Mouse (Mus musculus) heart, embryonic 14.5 days (tissue): ENCODE results near the gene Mpo. TPM values are rescaled to one million over a fixed set of nuclear protein-coding genes. Genes with fewer than 3 reads are reported as not detected.

ENCODE experiments used
- ATAC-seq: fragments of 200-750 bp; cut with Nextera tagmentation; 2 replicates; pipeline ENCODE4 v1.8.0; 2017; ENCODE audit warnings: low read depth, moderate TSS enrichment; ENCODE audit not compliant: insufficient number of reproducible peaks, insufficient read depth, low FRiP score
- H3K27ac ChIP-seq, 2 experiments: fragments of 200-500 bp in 1 of 2; fragments of 300-500 bp in 1 of 2; sonication (generic) in 1 of 2; replicated peaks in 1 of 2; 2 replicates each; pipeline ENCODE4 v1.5.1; 2012 to 2014; ENCODE audit warnings: low read depth in 2 of 2, low read length in 2 of 2, control low read depth in 1 of 2, mild to moderate bottlenecking in 1 of 2, mixed read lengths in 1 of 2; ENCODE audit not compliant: control insufficient read depth in 1 of 2, insufficient read depth in 1 of 2
- H3K27me3 ChIP-seq: fragments of 300-500 bp; sonication (generic); 2 replicates; pipeline ENCODE4 v1.6.1; 2014; ENCODE audit warnings: mild to moderate bottlenecking, low read length, control low read depth; ENCODE audit not compliant: control insufficient read depth, insufficient read depth
- H3K36me3 ChIP-seq: fragments of 300-500 bp; sonication (generic); 2 replicates; pipeline ENCODE4 v1.6.1; 2014; ENCODE audit warnings: mild to moderate bottlenecking, control low read depth, low read length, mixed read lengths; ENCODE audit not compliant: control insufficient read depth, insufficient read depth
- H3K4me1 ChIP-seq, 2 experiments: fragments of 200-500 bp in 1 of 2; fragments of 300-500 bp in 1 of 2; sonication (generic) in 1 of 2; 2 replicates each; pipeline ENCODE4 v1.6.1; 2012 to 2014; ENCODE audit warnings: low read length in 2 of 2, control low read depth in 1 of 2, mixed read lengths in 1 of 2; ENCODE audit not compliant: control insufficient read depth in 2 of 2, insufficient read depth in 2 of 2
- H3K4me2 ChIP-seq: fragments of 300-500 bp; sonication (generic); 2 replicates; pipeline ENCODE4 v1.6.1; 2014; ENCODE audit warnings: mild to moderate bottlenecking, low read length
- H3K4me3 ChIP-seq, 2 experiments: fragments of 200-500 bp in 1 of 2; fragments of 300-500 bp in 1 of 2; sonication (generic) in 1 of 2; 2 replicates each; pipeline ENCODE4 v1.5.1; 2012 to 2014; ENCODE audit warnings: low read length in 2 of 2, mild to moderate bottlenecking in 2 of 2, control low read depth in 1 of 2, low read depth in 1 of 2, moderate library complexity in 1 of 2; ENCODE audit not compliant: control insufficient read depth in 1 of 2, insufficient read depth in 1 of 2
- H3K9ac ChIP-seq: fragments of 300-500 bp; sonication (generic); 2 replicates; pipeline ENCODE4 v1.6.1; 2014; ENCODE audit warnings: mild to moderate bottlenecking, low read length
- H3K9me3 ChIP-seq: fragments of 300-500 bp; sonication (generic); 2 replicates; pipeline ENCODE4 v1.6.1; 2016; ENCODE audit warnings: low read length, control low read depth; ENCODE audit not compliant: control insufficient read depth
- WGBS: fragments of 180-500 bp; shearing (Covaris S2); extraction: QIAGEN DNeasy Blood & Tissue Kit; methylation state at CpG from one replicate; pipeline ENCODE4 v1.1.7; 2014; 5-methylcytosine and 5-hydroxymethylcytosine counted together
- polyA plus RNA-seq: library from polyadenylated mRNA; unstranded; fragments of >200 nt; fragmentation: Nextera tagmentation; extraction: Ambion mirVana; gene quantifications from 2 replicates; pipeline ENCODE4 v1.2.1, GENCODE M21; 2014

Mpo gene
- polyA plus RNA-seq, 1 experiment from 2014 or later = 1.00 TPM

- no peak overlapping the region for H3K4me3 ChIP-seq
- peaks cover 42% of the 10 kb centered on the region for H3K27me3 ChIP-seq
- no peak overlapping the region for H3K9ac ChIP-seq
- WGBS = 81% methylated on average over 4 of the region's 4 CpGs
- ATAC-seq = no peak
- H3K36me3 ChIP-seq = no peaks in the 10 kb centered on the region
- no peak overlapping the region for H3K27ac ChIP-seq
- H3K9me3 ChIP-seq = no peaks in the 10 kb centered on the region
- H3K4me1 ChIP-seq = peaks cover 3 to 13% of the 10 kb centered on the region in 2 experiments; a peak in 3 of 4 replicates
- H3K4me2 ChIP-seq = no peak overlapping the region
These were observed 14.0 kb upstream of the Mpo start for GRCm38 (mm10) chr11:87779392-87779791.

DNA sequence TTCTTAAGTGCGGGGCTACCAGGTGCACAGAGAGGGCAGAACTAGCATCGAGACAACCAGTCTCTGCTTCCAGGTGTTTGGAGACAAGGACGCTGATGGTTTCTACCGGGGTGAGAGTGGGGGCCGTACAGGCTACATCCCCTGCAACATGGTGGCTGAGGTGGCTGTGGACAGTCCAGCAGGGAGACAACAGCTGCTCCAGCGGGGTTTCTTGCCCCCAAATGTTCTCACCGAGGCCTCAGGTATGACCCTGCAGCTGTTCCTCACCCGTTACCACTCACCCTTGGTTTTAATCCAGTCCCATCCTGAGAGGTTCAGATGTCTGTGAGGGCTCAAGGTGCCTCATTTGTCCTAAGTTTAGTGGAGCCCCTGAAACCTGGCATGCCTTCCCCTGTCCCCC lies 13.3 kb upstream of the Mpo start:
- Histone ChIP-seq H3K27ac (no peak overlapping the region), H3K9me3 (no peaks in the 10 kb centered on the region), H3K9ac (no peak overlapping the region), H3K27me3 (peaks cover 42% of the 10 kb centered on the region), H3K36me3 (no peaks in the 10 kb centered on the region), H3K4me3 (no peak overlapping the region), H3K4me2 (no peak overlapping the region), H3K4me1 (peaks cover 3 to 13% of the 10 kb centered on the region in 2 experiments; a peak in 3 of 4 replicates)
- WGBS = 75% methylated on average over 8 of the region's 8 CpGs
- ATAC-seq = no peak

GRCm38 (mm10) chr11:87790088-87790487 lies 3.3 kb upstream of the Mpo start:
- Histone ChIP-seq H3K4me2 (no peak overlapping the region), H3K9ac (no peak overlapping the region), H3K36me3 (no peaks in the 10 kb centered on the region), H3K4me3 (no peak overlapping the region), H3K27me3 (no peaks in the 10 kb centered on the region), H3K27ac (no peak overlapping the region), H3K4me1 (no peaks in the 10 kb centered on the region), H3K9me3 (no peaks in the 10 kb centered on the region)
- WGBS = 76% methylated on average over 6 of the region's 6 CpGs
- ATAC-seq = no peak

- ATAC-seq = no peak
- Histone ChIP-seq H3K4me2 (no peak overlapping the region), H3K4me3 (no peak overlapping the region), H3K9ac (no peak overlapping the region), H3K27me3 (peaks cover 4% of the 10 kb centered on the region; the same call in 1 of the 2 replicates), H3K36me3 (no peaks in the 10 kb centered on the region), H3K27ac (no peak overlapping the region), H3K4me1 (no peaks in the 10 kb centered on the region), H3K9me3 (no peaks in the 10 kb centered on the region)
- 75% methylated on average over 22 of the region's 22 CpGs for WGBS
These were observed 8.4 kb downstream of the Mpo start for GRCm38 (mm10) chr11:87801711-87802275.

DNA sequence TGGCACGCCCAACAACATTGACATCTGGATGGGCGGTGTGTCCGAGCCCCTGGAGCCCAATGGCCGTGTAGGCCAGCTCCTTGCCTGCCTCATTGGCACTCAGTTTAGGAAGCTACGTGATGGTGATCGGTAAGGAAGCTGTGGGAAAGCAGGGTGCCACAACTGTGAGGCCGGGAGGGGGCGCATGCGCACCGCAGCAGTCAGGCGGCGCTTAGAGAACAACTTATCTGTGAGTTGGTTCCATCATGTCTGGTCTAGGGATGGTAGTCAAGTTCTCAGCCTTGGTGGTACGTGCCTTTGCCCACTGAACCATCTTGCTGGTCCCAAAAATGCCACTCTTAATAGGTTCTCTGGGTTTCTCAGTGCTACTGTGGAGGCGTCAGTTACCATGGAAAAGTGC lies 9.2 kb downstream of the Mpo start:
- WGBS = 39% methylated on average over 14 of the region's 14 CpGs
- Histone ChIP-seq H3K4me1 (no peaks in the 10 kb centered on the region), H3K4me2 (no peak overlapping the region), H3K27ac (no peak overlapping the region), H3K9ac (no peak overlapping the region), H3K36me3 (no peaks in the 10 kb centered on the region), H3K9me3 (no peaks in the 10 kb centered on the region), H3K27me3 (peaks cover 4% of the 10 kb centered on the region; the same call in 1 of the 2 replicates), H3K4me3 (no peak overlapping the region)
- no peak for ATAC-seq

DNA sequence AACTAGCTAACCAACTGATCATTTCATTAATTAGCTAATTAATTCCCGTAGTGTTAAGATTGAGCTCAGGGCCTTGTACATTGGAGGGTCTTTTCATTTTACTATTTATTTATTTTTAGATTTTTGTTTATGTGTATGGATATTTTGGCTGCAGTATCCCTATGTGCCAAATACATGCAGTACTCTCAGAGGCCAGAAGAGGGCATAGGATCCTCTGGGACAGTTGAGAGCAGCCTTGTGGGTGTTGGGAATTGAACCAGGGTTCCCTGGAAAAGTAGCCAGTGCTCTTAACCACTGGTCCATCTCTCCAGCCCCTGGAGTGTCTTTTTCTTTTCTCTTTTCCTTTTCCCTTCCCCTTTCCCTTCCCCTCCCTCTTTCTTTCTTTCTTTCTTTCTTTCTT lies 12.1 kb downstream of the Mpo start:
- H3K4me2 ChIP-seq = no peak overlapping the region
- ATAC-seq = no peak
- H3K9ac ChIP-seq = no peak overlapping the region
- no peak overlapping the region for H3K4me3 ChIP-seq
- no peaks in the 10 kb centered on the region for H3K9me3 ChIP-seq
- 63% methylated on average over 1 of the region's 1 CpGs for WGBS
- no peaks in the 10 kb centered on the region for H3K36me3 ChIP-seq
- no peaks in the 10 kb centered on the region for H3K4me1 ChIP-seq
- H3K27me3 ChIP-seq = peaks cover 4% of the 10 kb centered on the region; the same call in 1 of the 2 replicates
- no peak overlapping the region for H3K27ac ChIP-seq

DNA sequence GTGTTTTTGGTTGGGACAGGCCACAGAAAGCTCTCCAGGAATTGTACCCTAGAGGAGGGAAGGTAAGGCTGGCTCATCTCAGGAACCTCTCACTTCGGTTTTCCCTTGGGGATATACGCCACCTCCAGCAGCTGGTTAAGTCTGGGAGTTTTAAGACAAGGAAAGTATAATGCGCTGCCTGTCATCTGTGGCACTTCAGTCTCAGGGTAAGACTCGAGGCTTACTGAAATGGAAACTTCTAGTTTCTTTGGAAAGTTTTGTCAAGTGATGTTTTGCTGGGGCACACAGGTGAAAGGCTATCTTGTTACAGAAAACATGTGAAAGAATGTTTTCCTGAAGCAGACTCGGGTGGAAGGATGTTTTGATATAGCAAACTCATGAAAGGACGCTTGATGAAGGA lies 14.1 kb downstream of the Mpo start:
- 69% methylated on average over 6 of the region's 6 CpGs for WGBS
- H3K27ac ChIP-seq = no peak overlapping the region

DNA sequence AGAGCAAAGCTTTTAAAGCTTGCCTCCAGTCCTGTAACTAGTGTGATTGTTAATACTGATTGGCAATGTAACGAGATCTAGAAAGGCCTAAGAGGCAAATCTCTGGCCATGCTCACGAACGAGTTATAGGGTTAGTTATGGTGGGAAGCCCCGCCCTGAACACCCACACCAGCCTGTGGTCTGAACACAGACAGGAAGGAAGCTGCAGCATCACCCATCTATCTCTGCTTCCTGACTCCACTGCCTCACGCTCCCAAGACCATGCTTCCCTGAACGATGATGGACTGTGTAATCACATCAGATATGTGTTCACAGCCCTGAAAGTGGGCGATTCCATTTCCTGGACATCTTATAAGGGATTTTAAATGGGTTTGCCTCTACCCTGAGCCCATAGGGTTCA lies 14.9 kb downstream of the Mpo start:
- no peak for ATAC-seq
- H3K36me3 ChIP-seq = no peaks in the 10 kb centered on the region
- H3K4me1 ChIP-seq = no peaks in the 10 kb centered on the region
- no peaks in the 10 kb centered on the region for H3K27me3 ChIP-seq
- no peaks in the 10 kb centered on the region for H3K9me3 ChIP-seq
- no peak overlapping the region for H3K27ac ChIP-seq
- H3K9ac ChIP-seq = no peak overlapping the region
- H3K4me2 ChIP-seq = no peak overlapping the region
- H3K4me3 ChIP-seq = no peak overlapping the region
- 64% methylated on average over 7 of the region's 7 CpGs for WGBS

More for the DNA sequence above, 14.1 kb downstream of the Mpo start:
- H3K27me3 ChIP-seq = peaks cover 4% of the 10 kb centered on the region; the same call in 1 of the 2 replicates
- H3K4me2 ChIP-seq = no peak overlapping the region
- no peak overlapping the region for H3K4me3 ChIP-seq
- no peaks in the 10 kb centered on the region for H3K9me3 ChIP-seq
- H3K36me3 ChIP-seq = no peaks in the 10 kb centered on the region
- no peak overlapping the region for H3K9ac ChIP-seq
- no peaks in the 10 kb centered on the region for H3K4me1 ChIP-seq
- ATAC-seq = no peak
